Mouse (Mus musculus) gastrocnemius, postnatal 4 days (tissue): ENCODE measurements around the gene Usp17lc. TPM values are rescaled to one million over a fixed set of nuclear protein-coding genes. Genes with fewer than 3 reads are reported as not detected.
"Not testable (repeated sequence)": the region's sequence is repeated elsewhere in the genome, so short reads cannot be mapped to it uniquely, and the experiment has no call there.

Experiments used
- DNase-seq, 2 experiments: peaks; one replicate each; pipeline ENCODE4 v3.0.0; 2021 to 2022; ENCODE audit warnings: low spot score in 2 of 2, mixed read lengths in 2 of 2
- long read RNA-seq, 2 experiments: library from polyadenylated mRNA; stranded (forward); transcript quantifications; one replicate each; pipeline ENCODE4 v2.0.0; 2021
- microRNA-seq: library from miRNA; unstranded; fragments of <30 nt; microRNA quantifications from one replicate; pipeline ENCODE4 v1.2.0, GENCODE M21; 2021
- total RNA-seq, 2 experiments: library from RNA; stranded (reverse); gene quantifications; 2 replicates each; pipeline ENCODE4 v1.2.3; 2021

The Usp17lc gene
- total RNA-seq = not detected
- long read RNA-seq, experiment 1 = 0 reads
- long read RNA-seq, experiment 2 = 0 reads

DNA sequence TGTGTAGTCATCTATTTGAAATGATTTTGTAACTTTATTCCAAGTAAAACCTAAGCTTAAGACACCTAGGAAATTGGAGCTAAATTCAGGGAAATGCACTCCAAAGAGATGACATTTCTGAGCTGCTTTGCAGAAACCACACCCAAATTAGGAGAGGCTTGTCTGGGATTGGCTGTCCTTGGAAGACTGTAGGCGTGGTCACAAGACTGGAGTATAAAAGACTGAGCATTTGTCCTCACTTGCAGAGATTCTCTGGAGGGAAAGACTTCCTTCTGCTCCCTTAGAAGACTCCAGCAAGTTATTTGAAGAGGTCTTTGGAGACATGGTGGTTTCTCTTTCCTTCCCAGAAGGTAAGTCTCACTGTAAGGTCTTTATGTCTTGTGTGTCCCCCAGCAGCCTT lies at the start of gene Usp17lc:
Usp17lc (plus strand) TSS at position 301 of the 400 bp plus-strand sequence.
- DNase-seq = not testable (repeated sequence)

DNA sequence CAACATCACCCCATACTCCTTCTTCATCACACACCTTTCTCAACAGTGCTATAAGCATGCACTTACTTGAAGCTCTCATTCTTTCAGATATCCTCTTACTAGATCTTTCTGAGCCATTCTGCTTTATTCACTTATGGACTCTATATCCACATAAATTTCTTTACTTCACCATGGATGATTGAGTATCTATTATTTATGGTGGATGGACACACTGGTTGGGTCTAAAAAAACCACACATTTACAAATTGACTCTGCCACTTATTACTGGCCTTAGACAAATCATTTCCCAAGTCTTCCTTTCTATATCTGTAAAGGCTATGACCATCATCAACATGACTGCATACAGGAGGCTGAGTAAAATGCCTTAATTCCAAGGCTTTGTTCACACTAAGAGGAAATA lies 28.8 kb upstream of the Usp17lc start, which contains the start of gene Olfr603:
Olfr603 (minus strand) TSS at position 101 of the 400 bp plus-strand sequence.
- no peak for DNase-seq

DNA sequence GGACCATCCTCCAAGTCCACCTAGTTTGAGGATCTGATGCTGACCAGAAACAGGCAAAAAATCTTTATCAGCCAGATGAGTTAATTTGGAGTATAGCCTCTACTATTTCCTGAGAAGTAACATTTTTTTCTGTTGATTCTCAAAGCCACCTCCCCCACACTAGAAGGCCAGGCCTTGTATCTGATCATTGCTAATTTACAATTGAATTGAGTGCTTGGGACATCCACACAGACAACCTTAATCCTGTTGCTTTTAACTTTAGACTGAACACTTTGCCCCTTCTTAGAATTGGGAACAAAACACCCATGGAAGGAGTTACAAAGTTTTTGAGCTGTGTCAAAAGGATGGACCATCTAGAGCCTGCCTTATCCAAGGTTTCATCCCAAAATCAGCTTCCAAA lies 17.1 kb upstream of the Usp17lc start:
- no peak for DNase-seq

DNA sequence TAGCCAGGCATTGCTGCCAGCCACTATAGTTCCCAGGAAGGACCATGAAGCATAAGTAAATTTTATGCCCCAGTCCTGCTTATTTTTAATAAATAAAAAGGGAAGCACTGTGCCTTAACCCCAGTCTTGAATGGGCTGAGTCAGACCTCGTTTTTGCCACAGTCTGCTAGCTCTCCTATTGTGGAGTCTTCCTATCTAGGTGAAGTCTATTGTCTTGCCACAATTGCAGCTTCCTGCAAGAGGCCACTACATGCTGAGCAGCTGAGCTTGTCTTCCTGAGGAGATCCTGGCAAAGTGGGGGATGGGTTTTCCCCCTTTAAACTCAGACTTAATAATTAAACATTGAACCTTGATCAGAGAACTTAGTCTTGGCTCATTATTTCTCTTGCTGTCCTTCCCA lies 15.9 kb upstream of the Usp17lc start:
- DNase-seq = no peak

DNA sequence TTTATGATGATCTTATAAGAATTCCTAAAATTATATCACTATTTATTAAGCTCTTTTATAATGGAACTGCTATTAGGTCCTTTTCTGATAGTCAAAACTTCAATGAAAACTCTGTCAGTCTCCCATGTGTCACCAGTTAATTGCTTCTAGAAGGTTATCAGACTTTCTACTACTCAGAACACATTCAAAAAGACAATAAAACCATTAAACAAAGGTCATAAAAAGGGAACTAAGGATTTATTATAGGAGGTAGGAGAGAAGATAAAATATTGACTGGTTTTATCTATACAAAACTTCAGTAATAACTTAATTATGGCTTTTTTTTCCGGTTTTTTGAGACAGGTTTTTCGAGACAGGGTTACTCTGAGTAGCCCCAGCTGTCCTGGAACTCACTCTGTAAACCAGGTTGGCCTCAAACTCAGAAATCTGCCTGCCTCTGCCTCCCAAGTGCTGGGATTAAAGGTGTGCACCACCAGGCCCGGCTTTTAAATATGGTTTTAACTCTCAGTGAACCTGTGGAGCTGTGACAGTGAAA lies 8.3 kb upstream of the Usp17lc start:
- not testable (repeated sequence) for DNase-seq

DNA sequence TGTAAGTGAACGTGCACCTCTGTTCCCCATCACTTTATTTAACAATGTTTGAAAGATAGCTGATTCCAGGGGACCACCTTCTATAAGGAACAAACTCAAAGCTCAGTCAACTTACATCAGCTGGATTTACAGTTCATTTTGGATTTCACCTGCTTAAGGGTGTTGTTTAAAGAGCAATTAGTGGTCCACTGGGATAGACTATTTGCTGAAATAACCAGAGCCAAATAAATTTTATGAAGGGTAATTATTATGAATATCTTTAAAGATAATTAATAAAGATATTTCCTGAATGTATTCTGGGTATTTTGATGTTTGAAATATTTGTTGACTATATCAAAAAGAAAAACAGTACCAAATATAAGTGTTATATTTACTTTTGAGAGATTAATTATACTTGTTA lies 30.5 kb downstream of the Usp17lc start, which contains the start of gene Olfr605:
Olfr605 (minus strand) TSS at position 101 of the 400 bp plus-strand sequence.
- DNase-seq = no peak

DNA sequence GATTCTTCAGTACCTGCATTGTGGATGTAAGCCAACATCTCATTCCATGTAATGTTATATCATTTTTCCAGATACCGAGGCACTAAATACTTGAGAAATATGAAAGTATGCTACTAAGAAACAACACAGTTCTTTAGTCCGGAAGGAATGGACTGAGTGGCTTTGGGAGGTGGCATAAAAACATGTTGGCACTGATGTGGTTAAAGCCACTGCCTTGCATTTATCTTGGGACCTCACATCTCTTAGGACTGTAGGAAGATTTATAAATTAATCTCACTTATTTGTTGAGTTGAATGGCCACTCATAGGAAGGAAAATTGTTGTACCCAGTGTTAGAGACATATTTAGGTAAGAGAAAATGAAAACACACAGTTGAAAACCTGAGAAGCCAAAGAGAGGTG lies 33.9 kb downstream of the Usp17lc start, which contains the start of gene Olfr606:
Olfr606 (plus strand) TSS at position 301 of the 400 bp plus-strand sequence.
- no peak for DNase-seq

DNA sequence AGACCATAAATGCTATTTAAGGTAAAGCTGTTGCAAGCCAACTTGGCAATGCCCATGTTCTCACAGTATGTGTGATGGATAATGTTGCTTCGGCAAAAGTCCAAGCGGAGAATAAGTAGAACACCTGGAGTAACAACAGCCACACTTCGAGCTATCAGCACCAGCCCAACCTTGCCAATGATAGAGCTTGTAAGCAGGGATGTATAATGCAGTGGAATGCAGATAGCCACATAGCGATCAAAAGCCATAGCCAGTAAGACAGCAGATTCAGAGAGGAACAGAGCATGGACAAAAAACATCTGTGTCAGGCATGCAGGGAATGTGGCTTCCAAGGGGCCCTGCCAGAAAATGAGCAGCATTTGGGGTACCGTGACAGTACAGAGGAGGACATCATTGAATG lies 45.7 kb downstream of the Usp17lc start:
- DNase-seq = no peak

Small RNA genes lying within 50 kb of the gene (microRNA-seq; reads per million reads assigned to microRNA genes)
- gene Gm25774 = not detected

Other genes with a start within 250 kb of the Usp17lc start
- not detected for gene Olfr591, start 236.7 kb upstream of the Usp17lc start, total RNA-seq
- not detected for gene Olfr592, start 230.3 kb upstream of the Usp17lc start, total RNA-seq
- gene Olfr593, start 203.2 kb upstream of the Usp17lc start, total RNA-seq = not detected
- not detected for gene Olfr594, start 198.1 kb upstream of the Usp17lc start, total RNA-seq
- not detected for gene Usp17ld, start 162.6 kb upstream of the Usp17lc start, total RNA-seq
- not detected for gene Olfr596, start 109.4 kb upstream of the Usp17lc start, total RNA-seq
- not detected for gene Olfr597, start 98.8 kb upstream of the Usp17lc start, total RNA-seq
- gene Olfr598, start 91.5 kb upstream of the Usp17lc start, total RNA-seq = not detected
- not detected for gene Olfr599, start 79.2 kb upstream of the Usp17lc start, total RNA-seq
- not detected for gene Olfr600, start 65.4 kb upstream of the Usp17lc start, total RNA-seq
- gene Olfr601, start 52.4 kb upstream of the Usp17lc start, total RNA-seq = not detected
- not detected for gene Olfr603, start 28.9 kb upstream of the Usp17lc start, total RNA-seq
- gene Olfr605, start 30.4 kb downstream of the Usp17lc start, total RNA-seq = not detected
- not detected for gene Olfr606, start 34.0 kb downstream of the Usp17lc start, total RNA-seq
- not detected for gene Olfr607, start 49.1 kb downstream of the Usp17lc start, total RNA-seq
- not detected for gene Olfr608, start 54.8 kb downstream of the Usp17lc start, total RNA-seq
- not detected for gene Olfr609, start 83.0 kb downstream of the Usp17lc start, total RNA-seq
- not detected for gene Olfr610, start 97.0 kb downstream of the Usp17lc start, total RNA-seq
- not detected for gene Olfr611, start 105.8 kb downstream of the Usp17lc start, total RNA-seq
- gene Olfr612, start 127.6 kb downstream of the Usp17lc start, total RNA-seq = not detected
- not detected for gene Olfr613, start 133.0 kb downstream of the Usp17lc start, total RNA-seq
- not detected for gene Olfr615, start 141.0 kb downstream of the Usp17lc start, total RNA-seq
- not detected for gene Olfr616, start 154.1 kb downstream of the Usp17lc start, total RNA-seq
- not detected for gene Olfr617, start 158.0 kb downstream of the Usp17lc start, total RNA-seq
- gene Olfr618, start 175.0 kb downstream of the Usp17lc start, total RNA-seq = not detected
- not detected for gene Olfr619, start 185.5 kb downstream of the Usp17lc start, total RNA-seq
- not detected for gene Olfr620, start 197.5 kb downstream of the Usp17lc start, total RNA-seq
- not detected for gene Olfr622, start 227.6 kb downstream of the Usp17lc start, total RNA-seq
- gene Olfr623, start 248.6 kb downstream of the Usp17lc start, total RNA-seq = not detected